Mouse (Mus musculus): ENCODE data around the gene Atxn2. TPM values are rescaled to one million over a fixed set of nuclear protein-coding genes. Genes with fewer than 3 reads are reported as not detected.
"Not testable (repeated sequence)": the region's sequence is repeated elsewhere in the genome, so short reads cannot be mapped to it uniquely, and the experiment has no call there.

Gene Atxn2
- polyA plus RNA-seq, 1 experiment from 2014 or later, result 99.2 TPM

DNA sequence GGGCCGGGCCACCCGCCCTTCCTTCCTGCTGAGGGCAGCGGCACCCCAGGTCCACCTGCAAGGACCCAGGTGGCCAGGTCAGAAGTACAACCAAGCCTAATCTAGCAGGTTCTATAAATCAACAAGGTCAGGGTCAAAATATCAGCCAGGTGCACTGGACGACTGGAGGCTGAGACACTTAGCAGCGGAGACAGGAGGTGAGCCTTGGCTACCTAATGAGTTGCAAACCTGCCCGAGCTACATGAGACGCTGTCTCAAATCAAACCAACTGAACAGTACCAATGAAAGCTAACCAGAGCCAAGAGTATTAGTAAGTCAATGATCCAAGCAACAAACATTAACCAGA, 128.0 kb downstream of the Atxn2 start:
- Histone ChIP-seq H3K9me3 (ENCODE audit: control insufficient read depth, low read length) (no peaks in the 10 kb centered on the region), H3K36me3 (ENCODE audit: control insufficient read depth, insufficient read depth, low read length) (no peaks in the 10 kb centered on the region), H3K4me1 (replicated peaks; ENCODE audit: control insufficient read depth, insufficient read depth, low read length) (peaks cover 34% of the 10 kb centered on the region), H3K4me3 (ENCODE audit: low read depth, low read length) (peak overlapping the region; percentile 63), H3K27me3 (ENCODE audit: control insufficient read depth, insufficient read depth, low read length) (peaks cover 52% of the 10 kb centered on the region), H3K4me2 (ENCODE audit: low read depth, low read length, severe bottlenecking) (peak overlapping the region; percentile 59; the same call in 1 of the 2 replicates), H3K9ac (ENCODE audit: low read length) (no peak overlapping the region), H3K27ac (ENCODE audit: low read depth, low read length) (no peak overlapping the region)
- DNase-seq (ENCODE audit: low spot score) (no peak), ATAC-seq (replicated peaks; ENCODE audit: low FRiP score) (no peak)
- 32% methylated on average over 7 of the region's 7 CpGs for WGBS

DNA sequence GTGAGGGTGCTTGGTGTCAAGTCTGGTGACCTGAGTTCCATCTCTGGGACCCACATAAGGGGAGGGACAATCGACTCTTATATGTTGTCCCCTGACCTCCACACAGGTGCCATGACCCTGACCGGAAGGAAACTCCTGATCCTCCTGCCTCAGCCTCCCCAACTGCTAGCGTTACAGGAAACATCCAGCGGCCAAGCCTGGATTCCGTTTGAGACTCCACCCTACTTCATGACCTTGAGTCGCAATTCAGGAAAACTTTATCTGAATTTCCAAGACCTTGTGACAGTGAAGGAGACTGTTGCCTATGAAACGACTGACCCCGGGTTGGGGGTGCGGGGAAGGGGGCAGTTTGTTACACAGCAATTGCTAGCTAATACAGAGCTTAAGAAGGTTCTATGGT, 130.4 kb downstream of the Atxn2 start:
- H3K4me1 ChIP-seq (replicated peaks; ENCODE audit: control insufficient read depth, insufficient read depth, low read length), result peaks cover 23% of the 10 kb centered on the region
- WGBS, result 93% methylated on average over 9 of the region's 9 CpGs

DNA sequence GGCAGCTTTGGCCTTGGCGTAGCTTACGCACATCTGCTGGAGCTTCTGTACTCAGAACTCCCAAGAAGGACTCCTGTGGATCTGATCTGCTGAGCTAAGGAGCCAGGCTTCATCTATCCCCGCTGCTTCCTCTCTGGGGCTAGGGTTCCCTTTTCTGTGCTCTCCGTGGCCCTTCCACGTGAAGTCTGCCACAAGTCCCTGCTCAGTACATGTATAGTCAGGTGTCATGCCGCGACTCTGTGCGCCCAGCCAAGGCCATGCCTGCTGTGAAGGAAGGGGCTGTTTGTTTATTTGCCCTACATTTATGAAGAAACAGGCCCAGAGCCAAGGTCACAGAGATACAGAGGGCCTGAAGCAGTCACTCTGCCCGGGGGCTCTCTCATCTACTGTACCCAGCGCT, 130.8 kb downstream of the Atxn2 start:
- H3K9ac ChIP-seq (ENCODE audit: low read length), result no peak overlapping the region
- no peak for DNase-seq (ENCODE audit: low spot score)
- no peak overlapping the region for H3K4me2 ChIP-seq (ENCODE audit: low read depth, low read length, severe bottlenecking)
- ATAC-seq (replicated peaks; ENCODE audit: low FRiP score), result no peak
- H3K4me3 ChIP-seq (ENCODE audit: low read depth, low read length), result no peak overlapping the region
- H3K27me3 ChIP-seq (ENCODE audit: control insufficient read depth, insufficient read depth, low read length), result peaks cover 52% of the 10 kb centered on the region
- no peaks in the 10 kb centered on the region for H3K9me3 ChIP-seq (ENCODE audit: control insufficient read depth, low read length)
- H3K27ac ChIP-seq (ENCODE audit: low read depth, low read length), result no peak overlapping the region
- H3K4me1 ChIP-seq (replicated peaks; ENCODE audit: control insufficient read depth, insufficient read depth, low read length), result peaks cover 23% of the 10 kb centered on the region
- no peaks in the 10 kb centered on the region for H3K36me3 ChIP-seq (ENCODE audit: control insufficient read depth, insufficient read depth, low read length)
- 46% methylated on average over 10 of the region's 10 CpGs for WGBS

More for the DNA sequence above, 130.4 kb downstream of the Atxn2 start:
- Histone ChIP-seq H3K9ac (ENCODE audit: low read length) (no peak overlapping the region), H3K9me3 (ENCODE audit: control insufficient read depth, low read length) (no peaks in the 10 kb centered on the region), H3K4me3 (ENCODE audit: low read depth, low read length) (no peak overlapping the region), H3K4me2 (ENCODE audit: low read depth, low read length, severe bottlenecking) (no peak overlapping the region), H3K36me3 (ENCODE audit: control insufficient read depth, insufficient read depth, low read length) (no peaks in the 10 kb centered on the region), H3K27ac (ENCODE audit: low read depth, low read length) (no peak overlapping the region), H3K27me3 (ENCODE audit: control insufficient read depth, insufficient read depth, low read length) (peaks cover 52% of the 10 kb centered on the region)
- ATAC-seq (replicated peaks; ENCODE audit: low FRiP score), result no peak
- DNase-seq (ENCODE audit: low spot score), result no peak

DNA sequence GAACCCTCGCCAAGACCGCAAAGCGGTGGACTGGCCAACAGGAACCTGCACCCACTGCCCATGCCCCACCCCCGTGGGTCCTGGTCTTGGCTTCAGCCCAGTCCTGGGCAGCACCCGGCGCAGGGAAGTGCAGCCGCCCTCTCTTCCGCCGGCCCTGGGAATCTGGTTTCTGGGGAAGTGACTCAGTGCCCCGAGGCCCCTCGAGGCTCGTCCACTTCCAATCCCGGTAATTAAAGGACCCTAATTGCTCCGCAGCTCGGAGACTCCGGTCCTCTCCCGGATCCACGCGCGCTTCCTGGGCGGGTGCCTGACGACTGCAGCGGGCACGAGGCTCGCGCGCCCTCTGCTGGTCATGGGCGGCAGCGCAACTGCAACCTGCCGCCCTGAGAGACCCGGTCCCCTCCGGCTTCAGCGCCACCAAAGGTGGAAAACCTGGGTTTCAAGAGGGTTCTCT, 131.6 kb downstream of the Atxn2 start:
- under 1% methylated on average over 33 of the region's 33 CpGs for WGBS
- peak; percentile 49; the same call in 1 of the 2 replicates for ATAC-seq (replicated peaks; ENCODE audit: low FRiP score)
- peak overlapping the region; percentile 40 for H3K4me3 ChIP-seq (ENCODE audit: low read depth, low read length)

DNA sequence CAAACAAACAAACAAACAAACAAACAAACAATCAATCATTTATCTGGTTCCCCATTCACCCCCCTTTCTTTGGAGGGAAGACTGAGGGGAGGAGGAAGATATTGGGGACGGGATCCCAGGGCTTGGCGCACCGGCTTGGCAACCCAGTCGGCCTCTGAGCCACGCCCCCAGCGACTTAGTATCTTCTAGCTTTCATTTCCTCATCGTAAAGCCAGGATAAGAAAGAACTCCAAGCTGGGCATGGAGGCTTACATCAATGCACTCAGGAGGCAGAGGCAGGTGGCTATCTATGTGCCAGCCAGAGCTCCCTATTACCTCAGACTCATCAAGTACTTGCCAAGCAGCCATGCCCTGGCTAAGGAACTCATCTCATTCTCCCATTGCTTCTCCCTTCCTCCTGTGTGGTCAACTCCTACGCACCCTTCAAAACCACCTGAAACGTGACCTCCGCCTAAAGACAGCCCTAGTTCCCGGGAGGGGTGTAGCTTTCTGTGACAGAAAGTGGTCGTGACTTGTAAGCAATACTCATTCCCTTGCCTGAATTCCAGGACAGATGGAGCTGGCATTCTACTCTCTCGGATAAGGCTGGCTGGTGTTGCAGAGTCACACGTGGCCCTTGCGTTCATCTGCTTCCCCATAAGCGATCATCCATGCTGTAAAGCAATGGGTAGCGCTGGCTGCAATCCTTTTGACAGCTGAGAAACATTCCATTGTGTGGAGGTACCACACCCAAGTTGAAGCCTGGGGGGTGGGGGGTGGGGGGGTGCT, 132.2 kb downstream of the Atxn2 start:
- Histone ChIP-seq H3K9ac (ENCODE audit: low read length) (peak overlapping the region; percentile 70), H3K4me3 (ENCODE audit: low read depth, low read length) (no peak overlapping the region), H3K4me1 (replicated peaks; ENCODE audit: control insufficient read depth, insufficient read depth, low read length) (peaks cover 15% of the 10 kb centered on the region), H3K27me3 (ENCODE audit: control insufficient read depth, insufficient read depth, low read length) (peaks cover 38% of the 10 kb centered on the region), H3K27ac (ENCODE audit: low read depth, low read length) (no peak overlapping the region), H3K4me2 (ENCODE audit: low read depth, low read length, severe bottlenecking) (peak overlapping the region; percentile 86), H3K36me3 (ENCODE audit: control insufficient read depth, insufficient read depth, low read length) (no peaks in the 10 kb centered on the region), H3K9me3 (ENCODE audit: control insufficient read depth, low read length) (no peaks in the 10 kb centered on the region)
- WGBS, result 18% methylated on average over 17 of the region's 17 CpGs
- ATAC-seq (replicated peaks; ENCODE audit: low FRiP score), result no peak
- no peak for DNase-seq (ENCODE audit: low spot score)

More for the DNA sequence above, 131.6 kb downstream of the Atxn2 start:
- Histone ChIP-seq H3K4me1 (replicated peaks; ENCODE audit: control insufficient read depth, insufficient read depth, low read length) (peaks cover 16% of the 10 kb centered on the region), H3K27ac (ENCODE audit: low read depth, low read length) (no peak overlapping the region), H3K36me3 (ENCODE audit: control insufficient read depth, insufficient read depth, low read length) (no peaks in the 10 kb centered on the region), H3K9ac (ENCODE audit: low read length) (peak overlapping the region; percentile 70), H3K4me2 (ENCODE audit: low read depth, low read length, severe bottlenecking) (peak overlapping the region; percentile 86), H3K27me3 (ENCODE audit: control insufficient read depth, insufficient read depth, low read length) (peaks cover 45% of the 10 kb centered on the region), H3K9me3 (ENCODE audit: control insufficient read depth, low read length) (no peaks in the 10 kb centered on the region)
- peak; percentile 87 for DNase-seq (ENCODE audit: low spot score)

DNA sequence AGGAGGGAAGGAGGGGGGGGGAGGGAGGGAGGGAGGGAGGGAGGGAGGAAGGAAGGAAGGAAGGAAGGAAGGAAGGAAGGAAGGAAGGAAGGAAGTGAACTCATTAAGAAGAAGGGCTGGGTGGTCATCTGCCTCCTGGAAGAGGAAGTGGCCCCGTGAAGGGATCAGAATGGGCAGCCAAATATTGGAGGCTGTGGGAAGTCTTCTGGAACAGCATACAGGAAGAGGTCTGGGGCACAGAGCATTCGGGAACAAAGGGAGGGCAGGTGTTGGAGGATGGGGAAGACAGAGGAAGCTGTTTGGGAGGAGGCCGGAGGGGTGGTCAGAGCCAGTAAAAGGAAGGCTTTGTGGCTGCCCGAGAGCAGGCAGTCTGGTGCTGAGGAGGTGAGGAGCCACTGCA, 134.2 kb downstream of the Atxn2 start:
- WGBS, result 53% methylated on average over 4 of the region's 4 CpGs
- H3K4me2 ChIP-seq (ENCODE audit: low read depth, low read length, severe bottlenecking), result no peak overlapping the region
- DNase-seq (ENCODE audit: low spot score) (no peak), ATAC-seq (replicated peaks; ENCODE audit: low FRiP score) (no peak)
- H3K27me3 ChIP-seq (ENCODE audit: control insufficient read depth, insufficient read depth, low read length), result peaks cover 26% of the 10 kb centered on the region
- H3K4me3 ChIP-seq (ENCODE audit: low read depth, low read length), result no peak overlapping the region
- H3K27ac ChIP-seq (ENCODE audit: low read depth, low read length), result no peak overlapping the region
- H3K9me3 ChIP-seq (ENCODE audit: control insufficient read depth, low read length), result no peaks in the 10 kb centered on the region
- H3K36me3 ChIP-seq (ENCODE audit: control insufficient read depth, insufficient read depth, low read length), result no peaks in the 10 kb centered on the region
- H3K4me1 ChIP-seq (replicated peaks; ENCODE audit: control insufficient read depth, insufficient read depth, low read length), result peaks cover 15% of the 10 kb centered on the region
- H3K9ac ChIP-seq (ENCODE audit: low read length), result no peak overlapping the region

DNA sequence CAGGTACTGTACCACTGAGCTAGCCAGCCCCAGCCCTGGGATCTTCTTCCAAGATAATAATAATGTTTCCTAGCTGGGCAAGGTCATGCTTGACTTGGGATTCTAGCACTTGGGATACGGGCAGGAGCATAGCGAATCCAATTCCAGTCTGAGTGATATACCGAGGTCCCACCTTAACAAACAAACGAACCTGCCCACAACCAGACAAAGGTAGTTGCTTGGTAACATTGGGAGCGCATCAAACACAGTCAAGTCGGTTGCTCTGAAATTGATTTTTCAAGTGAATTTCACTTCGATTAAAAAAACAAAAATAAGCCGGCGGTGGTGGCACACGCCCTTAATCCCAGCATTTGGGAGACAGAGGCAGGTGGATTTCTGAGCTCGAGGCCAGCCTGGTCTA, 135.2 kb downstream of the Atxn2 start:
- Histone ChIP-seq H3K4me2 (ENCODE audit: low read depth, low read length, severe bottlenecking) (no peak overlapping the region), H3K27ac (ENCODE audit: low read depth, low read length) (no peak overlapping the region), H3K9me3 (ENCODE audit: control insufficient read depth, low read length) (no peaks in the 10 kb centered on the region), H3K9ac (ENCODE audit: low read length) (no peak overlapping the region), H3K4me3 (ENCODE audit: low read depth, low read length) (no peak overlapping the region), H3K4me1 (replicated peaks; ENCODE audit: control insufficient read depth, insufficient read depth, low read length) (peaks cover 17% of the 10 kb centered on the region), H3K36me3 (ENCODE audit: control insufficient read depth, insufficient read depth, low read length) (0 out of 2 replicates have a peak, but pooled peaks cover 3% of the 10 kb centered on the region), H3K27me3 (ENCODE audit: control insufficient read depth, insufficient read depth, low read length) (peaks cover 26% of the 10 kb centered on the region)
- DNase-seq (ENCODE audit: low spot score) (no peak), ATAC-seq (replicated peaks; ENCODE audit: low FRiP score) (no peak)
- 85% methylated on average over 11 of the region's 11 CpGs for WGBS

DNA sequence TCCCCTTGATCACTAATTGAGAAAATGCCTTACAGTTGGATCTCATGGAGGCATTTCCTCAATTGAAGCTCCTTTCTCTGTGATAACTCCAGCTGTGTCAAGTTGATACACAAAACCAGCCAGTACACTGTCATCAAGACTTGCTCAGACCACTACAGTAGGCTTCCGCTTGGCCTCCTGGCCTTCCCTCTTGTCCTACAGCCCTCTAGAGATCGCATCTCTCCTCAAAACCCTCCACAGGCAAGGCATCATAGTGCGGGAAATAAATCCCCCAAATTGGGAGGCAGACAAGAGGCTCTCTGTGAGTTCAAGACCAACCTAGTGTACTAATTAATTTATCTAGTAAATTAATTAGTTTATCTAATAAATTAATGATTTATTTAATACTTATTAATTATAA, 136.1 kb downstream of the Atxn2 start:
- not testable (repeated sequence) for H3K9me3 ChIP-seq (ENCODE audit: control insufficient read depth, low read length); H3K36me3 ChIP-seq (ENCODE audit: control insufficient read depth, insufficient read depth, low read length); DNase-seq (ENCODE audit: low spot score); H3K9ac ChIP-seq (ENCODE audit: low read length); H3K27ac ChIP-seq (ENCODE audit: low read depth, low read length); H3K4me2 ChIP-seq (ENCODE audit: low read depth, low read length, severe bottlenecking); ATAC-seq (replicated peaks; ENCODE audit: low FRiP score); H3K4me3 ChIP-seq (ENCODE audit: low read depth, low read length)
- 87% methylated on average over 3 of the region's 3 CpGs for WGBS
- Histone ChIP-seq H3K27me3 (ENCODE audit: control insufficient read depth, insufficient read depth, low read length) (peaks cover 19% of the 10 kb centered on the region), H3K4me1 (replicated peaks; ENCODE audit: control insufficient read depth, insufficient read depth, low read length) (peaks cover 17% of the 10 kb centered on the region)

All from forebrain, embryonic 11.5 days (tissue).